Mouse (Mus musculus) forebrain, embryonic 13.5 days (tissue): ENCODE results near the gene Tspan1. TPM values are rescaled to one million over a fixed set of nuclear protein-coding genes. Genes with fewer than 3 reads are reported as not detected.

Source experiments
- ATAC-seq: fragments of 200-750 bp; cut with Nextera tagmentation; 2 replicates; pipeline ENCODE4 v1.8.0; 2017
- H3K27ac ChIP-seq: fragments of 300-500 bp; sonication (generic); 2 replicates; pipeline ENCODE4 v1.5.1; 2015; ENCODE audit warnings: inconsistent platforms, mild to moderate bottlenecking, moderate library complexity
- H3K27me3 ChIP-seq: fragments of 300-500 bp; sonication (generic); 2 replicates; pipeline ENCODE4 v1.6.1; 2015; ENCODE audit warnings: mild to moderate bottlenecking, inconsistent platforms
- H3K36me3 ChIP-seq: fragments of 300-500 bp; sonication (generic); 2 replicates; pipeline ENCODE4 v1.6.1; 2015; ENCODE audit warnings: mild to moderate bottlenecking, inconsistent platforms; ENCODE audit not compliant: poor library complexity, severe bottlenecking
- H3K4me1 ChIP-seq: fragments of 300-500 bp; sonication (generic); 2 replicates; pipeline ENCODE4 v1.6.1; 2015; ENCODE audit warnings: inconsistent platforms
- H3K4me2 ChIP-seq: fragments of 300-500 bp; sonication (generic); 2 replicates; pipeline ENCODE4 v1.6.1; 2015; ENCODE audit warnings: inconsistent platforms, mild to moderate bottlenecking, moderate library complexity
- H3K4me3 ChIP-seq: fragments of 300-500 bp; sonication (generic); 2 replicates; pipeline ENCODE4 v1.5.1; 2015; ENCODE audit warnings: mild to moderate bottlenecking, inconsistent platforms
- H3K9ac ChIP-seq: fragments of 300-500 bp; sonication (generic); 2 replicates; pipeline ENCODE4 v1.6.1; 2015; ENCODE audit warnings: mild to moderate bottlenecking, inconsistent platforms
- H3K9me3 ChIP-seq: fragments of 300-500 bp; sonication (generic); replicated peaks from 2 replicates; pipeline ENCODE4 v1.6.1; 2016; ENCODE audit warnings: inconsistent platforms
- WGBS: fragments of 180-500 bp; shearing (Covaris S2); methylation state at CpG from one replicate; pipeline ENCODE4 v1.1.7; 2015; 5-methylcytosine and 5-hydroxymethylcytosine counted together
- polyA plus RNA-seq: library from polyadenylated mRNA; unstranded; fragments of >200 nt; fragmentation: Nextera tagmentation; extraction: Ambion mirVana; gene quantifications from 2 replicates; pipeline ENCODE4 v1.2.1, GENCODE M21; 2015

Tspan1 gene
- polyA plus RNA-seq, 1 experiment from 2014 or later, result 0.22 TPM

DNA sequence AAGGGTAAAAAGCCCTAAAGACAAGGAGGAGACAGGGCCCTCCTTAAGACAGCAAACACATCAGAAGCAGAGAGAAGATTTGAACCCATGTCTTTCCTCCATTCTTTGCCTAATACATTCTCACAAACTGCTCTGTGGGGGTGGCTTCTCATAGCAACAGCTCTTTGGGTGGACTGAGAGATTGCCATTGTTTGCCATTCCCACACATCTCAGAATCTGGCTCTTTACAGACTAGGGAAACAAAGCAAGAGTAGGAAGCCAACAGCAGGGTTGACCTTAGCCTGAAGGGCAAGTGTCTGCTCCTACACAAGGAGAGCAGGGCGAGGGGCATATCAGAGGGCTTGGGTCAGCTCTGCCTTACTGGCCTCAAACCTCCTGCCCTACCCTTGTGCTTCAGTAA is 25.7 kb downstream of the Tspan1 start:
- Histone ChIP-seq H3K27ac (no peak overlapping the region), H3K9ac (no peak overlapping the region), H3K4me1 (peaks cover 18% of the 10 kb centered on the region), H3K4me3 (no peak overlapping the region), H3K9me3 (no peaks in the 10 kb centered on the region), H3K27me3 (peaks cover 9% of the 10 kb centered on the region), H3K36me3 (no peaks in the 10 kb centered on the region), H3K4me2 (no peak overlapping the region)
- 79% methylated on average over 1 of the region's 1 CpGs for WGBS
- no peak for ATAC-seq

DNA sequence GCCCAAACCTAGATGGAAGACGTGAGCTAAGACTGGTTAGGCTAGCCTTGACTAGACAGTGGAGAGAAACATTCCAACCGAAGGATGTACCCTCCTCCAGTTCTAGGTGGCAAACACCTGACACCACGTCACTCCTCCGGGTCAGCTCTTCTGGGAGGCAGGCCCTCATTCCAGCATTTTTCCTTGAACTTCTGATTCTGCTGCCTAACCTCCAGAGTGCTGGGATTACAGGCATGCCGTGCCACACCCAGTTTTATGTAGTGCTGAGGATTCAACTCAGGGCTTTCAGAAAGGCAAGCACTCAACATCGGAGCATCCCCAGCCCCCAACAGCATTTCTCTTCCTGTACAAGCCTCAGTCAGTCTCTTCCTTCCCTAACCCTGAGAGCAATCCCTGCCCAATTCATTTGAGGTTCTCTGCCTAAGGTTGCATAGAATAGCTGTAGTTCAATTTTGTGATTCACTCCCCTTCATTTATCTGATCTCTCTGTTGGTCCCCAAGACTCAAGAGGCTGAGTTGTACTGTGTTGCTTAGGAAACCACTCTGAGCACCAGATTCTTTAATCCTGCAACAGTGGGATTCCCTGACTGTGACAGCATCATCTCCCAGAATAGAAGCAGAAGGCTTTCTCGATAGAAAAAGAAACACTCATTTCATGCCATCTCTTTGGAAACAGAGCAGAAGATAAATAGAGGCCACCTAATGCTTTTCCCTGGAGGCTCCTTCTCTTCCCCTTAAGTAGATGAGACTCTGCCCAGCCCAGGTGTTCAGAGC is 26.4 kb downstream of the Tspan1 start:
- Histone ChIP-seq H3K27me3 (peaks cover 9% of the 10 kb centered on the region), H3K4me3 (no peak overlapping the region), H3K9ac (no peak overlapping the region), H3K27ac (no peak overlapping the region), H3K36me3 (no peaks in the 10 kb centered on the region), H3K9me3 (no peaks in the 10 kb centered on the region), H3K4me2 (no peak overlapping the region), H3K4me1 (peaks cover 18% of the 10 kb centered on the region)
- 86% methylated on average over 7 of the region's 7 CpGs for WGBS
- ATAC-seq, result no peak

DNA sequence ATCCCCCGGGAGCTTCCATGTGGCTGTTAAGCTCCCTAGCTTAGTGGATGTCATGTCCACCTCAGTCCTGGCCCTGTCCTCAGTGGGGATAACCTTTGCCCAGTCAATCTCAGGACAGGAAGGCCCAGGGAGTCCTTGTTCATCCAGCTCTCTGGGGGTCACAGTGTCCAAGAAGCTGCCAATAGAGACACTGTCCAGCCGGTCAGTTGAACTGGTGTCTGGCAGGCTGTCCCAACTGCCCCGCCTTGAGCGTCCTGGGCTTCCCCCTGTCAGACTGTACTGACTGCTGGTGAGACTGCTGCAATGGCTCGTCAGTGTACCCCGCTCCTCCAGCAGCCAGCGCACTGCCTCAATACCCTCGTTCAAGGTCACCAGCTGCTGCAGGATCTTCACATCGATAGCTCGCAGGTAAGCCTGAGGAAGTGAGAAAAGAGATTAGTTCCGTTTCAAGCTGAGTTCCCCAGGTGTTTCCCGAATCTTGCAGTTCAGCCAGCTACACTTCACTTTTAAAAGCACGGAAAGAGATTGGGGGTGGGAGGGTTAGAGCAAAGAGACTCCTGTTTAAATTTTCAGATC is 29.9 kb downstream of the Tspan1 start:
- H3K4me1 ChIP-seq, result no peaks in the 10 kb centered on the region
- no peaks in the 10 kb centered on the region for H3K36me3 ChIP-seq
- no peaks in the 10 kb centered on the region for H3K27me3 ChIP-seq
- no peak for ATAC-seq
- no peak overlapping the region for H3K9ac ChIP-seq
- H3K4me2 ChIP-seq, result no peak overlapping the region
- H3K9me3 ChIP-seq, result no peaks in the 10 kb centered on the region
- H3K4me3 ChIP-seq, result no peak overlapping the region
- 57% methylated on average over 13 of the region's 13 CpGs for WGBS
- no peak overlapping the region for H3K27ac ChIP-seq

DNA sequence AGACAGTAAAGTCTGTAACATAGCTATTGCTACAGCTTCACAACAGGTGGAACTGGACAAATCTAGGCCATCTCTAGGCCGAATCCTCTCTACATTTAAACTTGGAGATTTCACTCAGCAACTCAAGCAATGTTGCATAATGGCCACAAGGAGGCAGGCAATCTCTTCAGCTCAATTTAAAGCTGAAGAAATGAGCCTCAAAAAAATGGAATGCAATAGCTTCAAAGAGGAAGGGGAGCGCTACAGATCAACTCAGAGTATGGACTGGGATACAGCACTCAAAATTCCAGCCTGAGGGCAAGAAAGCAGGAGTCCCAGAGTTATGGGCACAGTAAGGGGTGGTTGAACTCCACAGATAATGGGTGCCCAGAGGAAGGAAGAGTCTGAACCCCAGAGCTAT is 32.4 kb downstream of the Tspan1 start:
- Histone ChIP-seq H3K4me2 (no peak overlapping the region), H3K4me3 (no peak overlapping the region), H3K9me3 (no peaks in the 10 kb centered on the region), H3K4me1 (no peaks in the 10 kb centered on the region), H3K36me3 (no peaks in the 10 kb centered on the region), H3K27ac (no peak overlapping the region), H3K9ac (no peak overlapping the region), H3K27me3 (no peaks in the 10 kb centered on the region)
- 35% methylated on average over 2 of the region's 2 CpGs for WGBS
- 0 out of 2 replicates have a peak, but pooled peaks have one; percentile 38 for ATAC-seq

DNA sequence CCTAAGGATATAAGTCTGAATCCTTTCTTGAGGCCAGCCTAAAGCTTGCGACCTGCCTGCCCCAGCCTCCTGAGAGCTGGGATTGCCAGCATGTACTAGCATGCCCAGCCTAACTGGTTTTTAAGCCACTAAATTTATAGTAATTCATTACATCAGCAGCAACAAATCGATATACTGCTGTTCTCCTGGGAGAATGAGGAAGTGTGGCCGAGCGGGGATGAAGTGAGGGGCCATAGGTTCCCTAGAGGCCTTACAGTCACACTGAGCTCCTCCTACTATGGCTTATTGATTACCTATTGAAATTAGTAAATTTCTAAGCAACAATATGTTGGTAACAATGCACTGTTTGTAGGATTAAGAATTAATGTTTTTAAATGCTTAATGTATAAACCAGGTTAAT is 34.3 kb downstream of the Tspan1 start:
- H3K36me3 ChIP-seq, result no peaks in the 10 kb centered on the region
- H3K9me3 ChIP-seq, result no peaks in the 10 kb centered on the region
- H3K4me2 ChIP-seq, result no peak overlapping the region
- WGBS, result 91% methylated on average over 4 of the region's 4 CpGs
- H3K4me3 ChIP-seq, result no peak overlapping the region
- H3K27ac ChIP-seq, result no peak overlapping the region
- H3K9ac ChIP-seq, result no peak overlapping the region
- H3K4me1 ChIP-seq, result no peaks in the 10 kb centered on the region
- no peak for ATAC-seq
- H3K27me3 ChIP-seq, result no peaks in the 10 kb centered on the region

DNA sequence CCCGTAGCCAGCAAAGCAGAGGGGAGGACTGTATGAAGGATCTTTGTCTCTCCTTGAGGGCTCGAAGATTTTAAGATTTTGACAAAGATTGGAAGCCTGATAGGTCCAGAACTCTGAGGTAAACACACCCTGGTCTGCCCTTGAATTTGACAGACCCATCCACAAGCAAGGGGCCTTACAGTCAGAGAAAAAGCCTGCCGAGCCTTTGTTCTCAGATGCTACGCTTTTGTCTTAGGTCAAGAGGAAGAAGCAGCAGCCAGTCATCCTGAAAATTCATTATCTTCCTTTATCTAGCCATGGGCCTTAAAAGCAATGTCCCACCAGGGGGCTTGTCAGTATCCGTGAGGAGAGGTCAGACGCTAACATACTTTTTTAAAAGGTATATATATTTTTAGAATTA is 39.4 kb downstream of the Tspan1 start:
- H3K4me1 ChIP-seq, result peaks cover 16% of the 10 kb centered on the region
- H3K27ac ChIP-seq, result no peak overlapping the region
- H3K27me3 ChIP-seq, result no peaks in the 10 kb centered on the region
- no peaks in the 10 kb centered on the region for H3K9me3 ChIP-seq
- no peak overlapping the region for H3K4me2 ChIP-seq
- H3K36me3 ChIP-seq, result no peaks in the 10 kb centered on the region
- 68% methylated on average over 6 of the region's 6 CpGs for WGBS
- no peak for ATAC-seq
- no peak overlapping the region for H3K4me3 ChIP-seq
- no peak overlapping the region for H3K9ac ChIP-seq

DNA sequence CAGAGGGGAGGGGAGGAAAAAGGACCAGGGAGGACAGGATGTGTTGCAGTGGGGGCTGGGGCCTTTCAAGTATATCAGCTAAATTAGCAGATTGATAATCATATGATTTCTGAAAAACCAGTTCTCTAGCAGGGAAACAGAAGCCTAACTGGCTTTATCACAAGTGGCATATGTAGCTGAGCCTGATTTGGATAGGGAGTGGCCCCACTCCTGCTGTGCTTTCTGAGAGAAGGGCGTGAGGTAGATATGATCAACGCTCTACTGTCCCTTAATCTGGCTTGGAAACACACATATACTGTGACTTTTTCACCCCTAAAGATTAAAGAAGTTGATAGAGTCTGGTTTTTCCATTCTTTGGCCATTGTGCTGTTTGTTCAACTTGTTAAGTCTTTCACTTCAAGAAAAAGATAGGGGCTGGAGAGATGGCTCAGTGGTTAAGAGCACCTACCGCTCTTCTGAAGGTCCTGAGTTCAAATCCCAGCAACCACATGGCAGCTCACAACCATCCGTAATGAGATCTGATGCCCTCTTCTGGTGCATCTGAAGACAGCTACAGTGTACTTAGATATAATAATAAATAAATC is 41.5 kb downstream of the Tspan1 start:
- Histone ChIP-seq H3K27me3 (no peaks in the 10 kb centered on the region), H3K9me3 (no peaks in the 10 kb centered on the region), H3K9ac (no peak overlapping the region), H3K4me3 (no peak overlapping the region), H3K36me3 (no peaks in the 10 kb centered on the region; the same call in 1 of the 2 replicates), H3K4me1 (peaks cover 27% of the 10 kb centered on the region), H3K4me2 (no peak overlapping the region), H3K27ac (no peak overlapping the region)
- 93% methylated on average over 4 of the region's 4 CpGs for WGBS
- no peak for ATAC-seq

DNA sequence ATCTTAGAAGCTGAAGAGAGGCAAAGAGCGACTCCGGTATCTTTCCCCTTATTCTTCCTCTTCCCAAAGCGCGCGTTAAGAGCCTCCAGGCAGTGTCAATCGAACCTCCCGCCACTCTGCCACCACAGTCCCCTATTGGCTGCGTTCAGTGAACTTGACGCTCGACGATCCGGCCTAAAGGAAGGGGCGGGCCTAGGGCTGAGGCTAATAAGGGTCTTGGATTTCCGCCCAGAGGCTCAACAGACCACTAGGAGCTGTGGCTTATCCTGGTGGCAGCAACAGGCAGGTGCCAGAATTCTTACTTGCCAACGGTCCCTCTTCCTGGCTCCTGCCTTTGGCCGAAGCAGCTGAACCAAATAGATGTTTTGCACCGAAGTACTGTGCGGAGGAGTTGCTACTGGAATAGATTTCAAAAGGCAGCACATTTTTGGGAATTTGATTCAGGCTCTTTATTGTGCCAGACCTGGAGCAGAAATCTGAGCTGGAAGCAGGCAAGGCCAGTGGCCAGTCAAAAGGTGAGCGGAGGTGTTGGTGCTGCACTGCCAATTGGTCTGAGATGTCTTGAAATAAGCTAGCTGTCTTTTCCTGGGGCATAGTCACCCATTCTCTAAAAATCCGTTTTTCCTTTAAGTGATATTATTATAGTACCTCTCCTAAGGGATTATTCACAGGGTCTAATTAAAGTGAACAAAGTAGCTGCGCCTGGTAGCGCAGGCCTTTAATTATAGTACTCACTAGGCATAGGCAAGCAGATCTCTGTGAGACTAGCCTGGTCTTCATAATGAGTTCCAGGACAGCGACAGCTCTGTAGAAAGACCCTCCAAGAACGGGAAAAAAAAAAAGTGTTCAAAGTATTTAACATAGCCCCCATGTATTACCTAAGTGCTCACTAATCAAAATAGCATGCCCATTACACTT is 43.5 kb downstream of the Tspan1 start, which contains the start of the genes Rad54l and Pomgnt1:
TSS of gene Rad54l (minus strand) at position 89 of the 918 bp plus-strand sequence.
TSS of gene Pomgnt1 (plus strand) at position 239 of the 918 bp plus-strand sequence.
- peak; percentile 98 for ATAC-seq
- peak within 1 kb of the TSS; percentile 75 for H3K9ac ChIP-seq
- peak within 1 kb of the TSS; percentile 79 for H3K27ac ChIP-seq
- H3K4me3 ChIP-seq, result peak within 1 kb of the TSS; percentile 58
- H3K4me1 ChIP-seq, result peaks cover 27% of the 10 kb centered on the region
- under 1% methylated on average over 23 of the region's 24 CpGs for WGBS
- H3K27me3 ChIP-seq, result no peaks in the 10 kb centered on the region
- no peaks in the 10 kb centered on the region for H3K9me3 ChIP-seq
- peak within 1 kb of the TSS; percentile 62 for H3K4me2 ChIP-seq
- H3K36me3 ChIP-seq, result peaks cover 15% of the 10 kb centered on the region; the same call in 1 of the 2 replicates

DNA sequence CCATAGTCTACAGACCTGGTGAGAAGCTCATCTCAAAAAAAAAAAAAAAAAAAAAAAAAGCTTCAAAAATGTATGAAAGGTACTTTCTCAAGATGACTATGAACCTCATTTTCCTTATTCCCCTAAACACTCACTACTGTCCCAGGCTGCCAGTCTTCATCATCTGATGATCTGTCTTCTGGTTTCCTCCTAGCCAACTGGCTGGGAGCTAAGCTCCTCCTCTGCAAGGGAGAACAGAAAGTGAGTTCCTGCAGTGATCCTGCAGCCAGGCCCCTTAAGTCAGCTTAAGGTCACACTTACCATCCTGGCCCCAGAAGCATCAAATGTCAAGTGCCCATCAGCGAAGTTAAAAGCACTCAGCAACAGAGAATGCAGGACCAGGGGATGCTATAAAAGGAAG is 44.6 kb downstream of the Tspan1 start:
- no peaks in the 10 kb centered on the region for H3K9me3 ChIP-seq
- peak overlapping the region; percentile 73 for H3K9ac ChIP-seq
- H3K4me1 ChIP-seq, result peaks cover 27% of the 10 kb centered on the region
- H3K4me2 ChIP-seq, result peak overlapping the region; percentile 62
- H3K36me3 ChIP-seq, result peaks cover 23% of the 10 kb centered on the region; the same call in 1 of the 2 replicates
- H3K4me3 ChIP-seq, result peak overlapping the region; percentile 58
- H3K27me3 ChIP-seq, result no peaks in the 10 kb centered on the region
- H3K27ac ChIP-seq, result no peak overlapping the region
- no peak for ATAC-seq
- WGBS, result 0% methylated on average over 1 of the region's 1 CpGs
